Mouse (Mus musculus) hindbrain, embryonic 16.5 days (tissue): ENCODE data around the gene 2610318N02Rik. TPM values are rescaled to one million over a fixed set of nuclear protein-coding genes. Genes with fewer than 3 reads are reported as not detected.
A peak's percentile ranks its signal among the peaks of the same experiment; 100 is the strongest.

Experiments
- ATAC-seq: fragments of 200-750 bp; cut with Nextera tagmentation; 2 replicates; pipeline ENCODE4 v1.8.0; 2017; ENCODE audit warnings: moderate TSS enrichment, moderate library complexity
- H3K27ac ChIP-seq: fragments of 300-500 bp; sonication (generic); 2 replicates; pipeline ENCODE4 v1.5.1; 2014; ENCODE audit warnings: low read depth, mild to moderate bottlenecking, control low read depth, low read length, moderate library complexity
- H3K27me3 ChIP-seq: fragments of 300-500 bp; sonication (generic); replicated peaks from 2 replicates; pipeline ENCODE4 v1.6.1; 2014; ENCODE audit warnings: low read length; ENCODE audit not compliant: control insufficient read depth, insufficient read depth
- H3K36me3 ChIP-seq: fragments of 300-500 bp; sonication (generic); 2 replicates; pipeline ENCODE4 v1.6.1; 2014; ENCODE audit warnings: mild to moderate bottlenecking, low read length, moderate library complexity, mixed read lengths; ENCODE audit not compliant: control insufficient read depth, insufficient read depth
- H3K4me1 ChIP-seq: fragments of 300-500 bp; sonication (generic); 2 replicates; pipeline ENCODE4 v1.6.1; 2014; ENCODE audit warnings: low read depth, low read length; ENCODE audit not compliant: control insufficient read depth, insufficient read depth
- H3K4me2 ChIP-seq: fragments of 300-500 bp; sonication (generic); 2 replicates; pipeline ENCODE4 v1.6.1; 2014; ENCODE audit warnings: mild to moderate bottlenecking, low read length, control low read depth, moderate library complexity
- H3K4me3 ChIP-seq: fragments of 300-500 bp; sonication (generic); 2 replicates; pipeline ENCODE4 v1.5.1; 2014; ENCODE audit warnings: mild to moderate bottlenecking, low read length, control low read depth, moderate library complexity
- H3K9ac ChIP-seq: fragments of 300-500 bp; sonication (generic); 2 replicates; pipeline ENCODE4 v1.6.1; 2014; ENCODE audit warnings: low read depth, mild to moderate bottlenecking, control low read depth, low read length, moderate library complexity
- H3K9me3 ChIP-seq: fragments of 300-500 bp; sonication (generic); 2 replicates; pipeline ENCODE4 v1.6.1; 2014; ENCODE audit warnings: mild to moderate bottlenecking, low read length, moderate library complexity; ENCODE audit not compliant: control insufficient read depth
- WGBS: fragments of 180-500 bp; shearing (Covaris S2); extraction: QIAGEN DNeasy Blood & Tissue Kit; methylation state at CpG from one replicate; pipeline ENCODE4 v1.1.7; 2014; 5-methylcytosine and 5-hydroxymethylcytosine counted together
- polyA plus RNA-seq: library from polyadenylated mRNA; unstranded; fragments of >200 nt; fragmentation: Nextera tagmentation; extraction: Ambion mirVana; gene quantifications from 2 replicates; pipeline ENCODE4 v1.2.1, GENCODE M21; 2015

2610318N02Rik gene
- polyA plus RNA-seq, 1 experiment from 2014 or later = 13.0 TPM

GRCm38 (mm10) chr16:17085636-17086035 is 39.3 kb downstream of the 2610318N02Rik start:
- Histone ChIP-seq H3K9ac (no peak overlapping the region), H3K4me2 (no peak overlapping the region), H3K36me3 (peaks cover 21% of the 10 kb centered on the region), H3K27me3 (no peaks in the 10 kb centered on the region), H3K4me3 (no peak overlapping the region), H3K9me3 (no peaks in the 10 kb centered on the region), H3K27ac (no peak overlapping the region), H3K4me1 (no peaks in the 10 kb centered on the region)
- WGBS = 99% methylated on average over 4 of the region's 4 CpGs
- ATAC-seq = no peak

- ATAC-seq = no peak
- no peak overlapping the region for H3K4me2 ChIP-seq
- H3K4me1 ChIP-seq = no peaks in the 10 kb centered on the region
- no peak overlapping the region for H3K27ac ChIP-seq
- 91% methylated on average over 6 of the region's 6 CpGs for WGBS
- no peaks in the 10 kb centered on the region for H3K9me3 ChIP-seq
- H3K9ac ChIP-seq = no peak overlapping the region
- no peaks in the 10 kb centered on the region for H3K27me3 ChIP-seq
- no peak overlapping the region for H3K4me3 ChIP-seq
- H3K36me3 ChIP-seq = peaks cover 19% of the 10 kb centered on the region
Observed at GRCm38 (mm10) chr16:17082121-17082792, 42.7 kb downstream of the 2610318N02Rik start.

DNA sequence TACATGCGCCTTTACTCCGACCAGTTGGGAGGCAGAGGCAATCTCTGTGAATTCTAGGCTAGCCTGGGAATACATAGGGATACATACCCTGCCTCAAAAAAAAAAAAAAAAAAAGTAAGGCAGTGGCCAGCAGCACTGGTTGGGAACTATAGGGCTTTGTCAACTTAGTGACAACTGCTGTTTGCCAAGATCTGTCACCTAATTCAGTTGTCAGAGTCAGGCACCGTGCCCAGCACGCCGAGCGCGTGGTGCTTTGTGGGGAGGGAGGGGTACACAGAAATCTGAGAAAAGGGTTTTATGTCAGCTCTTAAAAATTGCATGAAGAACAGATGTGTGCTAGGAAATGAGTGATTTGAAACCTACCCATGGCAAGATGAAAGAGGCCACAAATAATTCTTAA is 46.9 kb downstream of the 2610318N02Rik start:
- no peak overlapping the region for H3K27ac ChIP-seq
- no peaks in the 10 kb centered on the region for H3K27me3 ChIP-seq
- peaks cover 24% of the 10 kb centered on the region for H3K36me3 ChIP-seq
- no peak overlapping the region for H3K4me2 ChIP-seq
- WGBS = 65% methylated on average over 7 of the region's 7 CpGs
- peaks cover 3% of the 10 kb centered on the region; the same call in 1 of the 2 replicates for H3K4me1 ChIP-seq
- H3K4me3 ChIP-seq = no peak overlapping the region
- no peak overlapping the region for H3K9ac ChIP-seq
- no peak for ATAC-seq
- no peaks in the 10 kb centered on the region; the same call in 1 of the 2 replicates for H3K9me3 ChIP-seq

DNA sequence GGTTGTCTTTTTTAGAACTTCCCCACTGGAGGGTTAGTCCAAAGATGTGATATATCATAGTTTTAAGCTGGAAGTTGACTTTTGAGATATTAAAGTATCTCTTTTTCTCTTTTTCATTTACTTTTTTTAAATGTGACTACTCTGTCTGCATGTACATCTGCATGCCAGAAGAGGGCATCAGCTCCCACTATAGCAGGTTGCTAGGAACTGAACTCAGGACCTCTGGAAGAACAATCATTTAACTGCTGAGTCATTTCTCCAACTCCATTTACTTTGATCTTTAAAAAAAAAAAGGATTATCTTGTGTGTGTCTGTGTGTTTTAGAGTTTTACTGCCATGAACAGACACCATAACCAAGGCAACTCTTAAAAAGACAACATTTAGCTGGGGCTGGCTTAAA is 48.1 kb downstream of the 2610318N02Rik start:
- H3K36me3 ChIP-seq = peaks cover 18% of the 10 kb centered on the region
- no peaks in the 10 kb centered on the region for H3K27me3 ChIP-seq
- H3K4me1 ChIP-seq = peaks cover 7% of the 10 kb centered on the region; the same call in 1 of the 2 replicates
- no peak for ATAC-seq
- no peak overlapping the region for H3K27ac ChIP-seq
- H3K4me3 ChIP-seq = no peak overlapping the region
- H3K9me3 ChIP-seq = no peaks in the 10 kb centered on the region; the same call in 1 of the 2 replicates
- H3K9ac ChIP-seq = no peak overlapping the region
- H3K4me2 ChIP-seq = no peak overlapping the region

DNA sequence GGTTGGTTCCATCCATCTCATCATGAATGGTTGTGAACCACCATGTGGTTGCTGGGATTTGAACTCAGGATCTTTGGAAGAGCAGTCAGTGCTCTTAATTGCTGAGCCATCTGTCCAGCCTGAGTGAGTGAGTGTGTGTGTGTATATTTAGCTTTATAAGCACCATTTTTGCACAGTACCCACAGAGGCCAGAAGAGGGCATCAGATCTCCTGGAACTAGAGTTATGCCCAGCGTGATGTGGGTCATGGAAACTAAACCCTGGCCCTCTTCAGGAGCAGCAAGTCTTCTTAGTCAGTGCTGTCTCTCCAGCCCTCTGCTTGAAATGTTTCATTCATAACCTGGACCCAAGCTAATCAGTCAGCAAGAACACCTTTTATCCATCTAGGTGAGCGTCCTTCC is 48.7 kb downstream of the 2610318N02Rik start:
- no peak overlapping the region for H3K4me3 ChIP-seq
- H3K4me1 ChIP-seq = peaks cover 7% of the 10 kb centered on the region; the same call in 1 of the 2 replicates
- no peak overlapping the region for H3K9ac ChIP-seq
- no peaks in the 10 kb centered on the region for H3K27me3 ChIP-seq
- no peak overlapping the region for H3K4me2 ChIP-seq
- peaks cover 18% of the 10 kb centered on the region for H3K36me3 ChIP-seq
- no peak for ATAC-seq
- H3K9me3 ChIP-seq = no peaks in the 10 kb centered on the region; the same call in 1 of the 2 replicates
- no peak overlapping the region for H3K27ac ChIP-seq
- 100% methylated on average over 2 of the region's 2 CpGs for WGBS

DNA sequence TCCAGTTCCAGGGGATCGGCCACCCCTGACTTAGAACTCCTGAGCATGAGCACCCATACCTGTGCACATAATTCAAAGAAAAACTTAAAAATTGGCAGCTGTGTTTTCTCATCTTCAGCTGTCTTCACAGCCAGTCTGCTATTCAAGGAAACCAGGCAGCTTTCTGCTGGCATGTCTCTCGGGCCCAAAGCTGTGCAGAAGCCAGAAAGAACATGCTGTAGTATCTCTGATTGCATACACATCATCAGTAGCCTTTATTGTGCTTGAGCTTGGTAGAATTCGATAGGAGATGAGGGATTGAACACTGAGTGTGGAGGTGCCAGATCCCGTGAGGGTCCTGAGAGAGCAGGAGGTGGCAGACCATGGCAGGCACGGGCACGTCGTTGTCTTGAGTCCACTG is 52.0 kb downstream of the 2610318N02Rik start:
- Histone ChIP-seq H3K36me3 (peaks cover 13% of the 10 kb centered on the region), H3K9me3 (no peaks in the 10 kb centered on the region; the same call in 1 of the 2 replicates), H3K27ac (no peak overlapping the region), H3K27me3 (no peaks in the 10 kb centered on the region), H3K4me3 (no peak overlapping the region), H3K4me2 (no peak overlapping the region), H3K4me1 (peaks cover 9% of the 10 kb centered on the region; the same call in 1 of the 2 replicates), H3K9ac (no peak overlapping the region)
- WGBS = 89% methylated on average over 7 of the region's 7 CpGs
- no peak for ATAC-seq

DNA sequence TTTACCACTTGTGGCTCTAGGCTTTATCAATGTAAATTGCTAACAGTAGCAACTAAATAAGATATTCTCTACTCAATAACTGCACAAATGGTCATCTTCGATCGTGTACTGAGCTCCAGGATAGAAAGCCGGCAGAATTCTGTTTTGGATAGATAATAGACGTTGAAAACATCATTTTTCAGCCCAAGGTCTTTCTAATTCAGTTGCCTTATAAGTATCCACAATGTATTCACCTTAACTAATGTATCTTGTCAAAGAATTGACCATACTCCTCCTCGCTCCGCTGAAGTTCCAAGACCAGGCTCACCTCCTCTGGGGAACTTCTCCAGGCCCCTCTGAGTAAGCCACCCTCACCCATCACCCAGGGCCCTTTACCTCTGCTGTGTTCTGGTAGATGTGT is 54.3 kb downstream of the 2610318N02Rik start:
- Histone ChIP-seq H3K4me1 (peaks cover 9% of the 10 kb centered on the region; the same call in 1 of the 2 replicates), H3K4me3 (peak overlapping the region; percentile 95), H3K4me2 (peak overlapping the region; percentile 92), H3K36me3 (peaks cover 12% of the 10 kb centered on the region), H3K27me3 (no peaks in the 10 kb centered on the region), H3K27ac (no peak overlapping the region), H3K9ac (peak overlapping the region; percentile 93), H3K9me3 (no peaks in the 10 kb centered on the region; the same call in 1 of the 2 replicates)
- ATAC-seq = no peak
- WGBS = 43% methylated on average over 6 of the region's 6 CpGs

- no peaks in the 10 kb centered on the region for H3K27me3 ChIP-seq
- WGBS = under 1% methylated on average over 73 of the region's 76 CpGs
- peak; percentile 97 for ATAC-seq
- peak within 1 kb of the TSS; percentile 95 for H3K4me3 ChIP-seq
- H3K4me1 ChIP-seq = peaks cover 9% of the 10 kb centered on the region; the same call in 1 of the 2 replicates
- peak within 1 kb of the TSS; percentile 91 for H3K27ac ChIP-seq
- peaks cover 4% of the 10 kb centered on the region for H3K36me3 ChIP-seq
- H3K4me2 ChIP-seq = peak within 1 kb of the TSS; percentile 92
- H3K9ac ChIP-seq = peak within 1 kb of the TSS; percentile 93
- H3K9me3 ChIP-seq = no peaks in the 10 kb centered on the region
Observed at GRCm38 (mm10) chr16:17069511-17070443, 55.2 kb downstream of the 2610318N02Rik start, which contains the start of gene Ypel1. Ypel1 (plus strand) TSS chr16:17069696.

DNA sequence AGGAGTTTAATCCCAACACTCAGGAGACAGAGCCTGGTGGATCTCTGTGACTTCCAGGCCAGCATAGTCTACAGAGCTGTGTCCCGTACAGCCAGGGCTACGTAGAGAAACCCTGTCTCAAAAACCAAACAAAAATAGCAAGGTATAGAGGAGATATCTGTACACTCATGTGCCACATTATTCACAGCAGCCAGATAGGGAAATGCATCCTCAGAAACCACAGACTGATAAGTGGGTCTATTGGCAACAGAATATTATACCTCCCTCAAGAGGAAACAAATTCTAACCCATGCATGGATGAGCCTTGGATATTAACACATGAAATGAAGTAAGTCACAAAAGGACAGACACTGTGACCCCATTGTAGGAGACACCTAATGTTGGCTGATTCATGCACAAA is 57.4 kb downstream of the 2610318N02Rik start:
- Histone ChIP-seq H3K36me3 (no peaks in the 10 kb centered on the region), H3K4me2 (no peak overlapping the region), H3K27me3 (no peaks in the 10 kb centered on the region), H3K4me3 (no peak overlapping the region), H3K27ac (no peak overlapping the region), H3K9ac (no peak overlapping the region), H3K4me1 (peaks cover 6% of the 10 kb centered on the region; the same call in 1 of the 2 replicates), H3K9me3 (no peaks in the 10 kb centered on the region)
- ATAC-seq = no peak
- 86% methylated on average over 2 of the region's 2 CpGs for WGBS
